Mouse (Mus musculus): ENCODE measurements around the gene Srarp.

Srarp gene

GRCm38 (mm10) chr4:141456193-141456938 lies 20.5 kb upstream of the Srarp start:
- no peak for DNase-seq (ENCODE audit: low read depth)

DNA sequence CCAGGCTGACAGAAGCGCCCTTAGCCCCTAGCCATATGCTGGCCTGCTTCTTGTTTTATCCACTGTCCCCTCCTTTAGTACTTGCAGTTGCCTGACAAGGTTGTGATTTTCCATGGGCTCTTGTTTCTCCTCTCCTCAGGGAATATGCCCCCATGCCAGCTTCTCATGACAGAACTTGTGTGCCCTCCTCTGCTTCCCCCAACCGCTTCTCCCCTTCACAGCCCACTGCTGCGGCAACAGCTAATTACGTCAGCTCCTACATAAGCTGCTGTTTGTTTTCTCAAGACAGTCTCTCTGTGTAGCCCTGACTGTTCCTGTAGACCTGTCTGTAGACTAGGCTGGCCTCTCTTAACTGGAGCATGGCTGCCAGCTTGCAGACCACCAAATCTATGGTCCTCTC lies 19.6 kb upstream of the Srarp start:
- DNase-seq (ENCODE audit: low read depth), result no peak

DNA sequence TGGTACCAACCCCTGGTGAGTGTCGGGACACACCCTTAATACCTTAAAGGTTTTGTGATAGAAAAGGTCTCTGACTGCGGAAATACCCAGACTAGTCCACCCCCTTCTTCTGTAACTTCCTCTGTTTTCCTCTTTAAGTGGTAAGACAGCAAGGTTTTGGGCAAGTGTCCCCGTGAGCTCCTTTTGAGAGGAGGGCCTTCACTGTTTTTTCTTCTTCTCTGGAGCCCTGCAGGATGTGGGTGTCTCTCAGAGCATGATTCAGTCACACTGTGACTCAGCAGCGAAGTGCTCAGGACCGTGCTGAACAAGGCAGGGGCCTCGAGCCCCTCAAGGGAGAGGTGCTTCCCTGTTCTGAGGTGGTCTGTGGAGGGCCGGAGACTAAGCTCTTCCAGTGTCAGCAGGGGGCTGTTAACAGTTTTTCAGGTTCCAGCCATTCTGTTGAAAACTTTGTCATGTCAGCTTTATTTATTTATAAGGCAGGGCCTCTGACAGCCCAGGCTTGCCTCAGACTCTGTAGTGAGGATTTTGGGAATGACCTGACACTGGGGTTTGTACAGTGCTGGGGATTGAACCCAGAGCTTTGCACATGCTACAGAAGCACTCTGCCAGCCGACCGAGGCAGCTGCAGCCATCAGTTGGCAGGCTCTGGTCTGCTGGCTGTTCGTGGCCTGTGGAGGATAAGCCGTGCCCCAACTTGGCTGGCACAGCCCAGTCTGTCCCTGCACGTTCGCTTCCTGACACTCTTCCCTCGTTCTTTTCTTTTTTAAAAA lies 18.9 kb upstream of the Srarp start:
- peak; percentile 42 for DNase-seq (ENCODE audit: low read depth)

- DNase-seq (ENCODE audit: low read depth), result no peak
These were observed 16.1 kb upstream of the Srarp start for GRCm38 (mm10) chr4:141451916-141452450.

GRCm38 (mm10) chr4:141451251-141451650 lies 15.3 kb upstream of the Srarp start:
- no peak for DNase-seq (ENCODE audit: low read depth)

- no peak for DNase-seq (ENCODE audit: low read depth)
These were observed 10.3 kb upstream of the Srarp start for GRCm38 (mm10) chr4:141446211-141446610.

DNA sequence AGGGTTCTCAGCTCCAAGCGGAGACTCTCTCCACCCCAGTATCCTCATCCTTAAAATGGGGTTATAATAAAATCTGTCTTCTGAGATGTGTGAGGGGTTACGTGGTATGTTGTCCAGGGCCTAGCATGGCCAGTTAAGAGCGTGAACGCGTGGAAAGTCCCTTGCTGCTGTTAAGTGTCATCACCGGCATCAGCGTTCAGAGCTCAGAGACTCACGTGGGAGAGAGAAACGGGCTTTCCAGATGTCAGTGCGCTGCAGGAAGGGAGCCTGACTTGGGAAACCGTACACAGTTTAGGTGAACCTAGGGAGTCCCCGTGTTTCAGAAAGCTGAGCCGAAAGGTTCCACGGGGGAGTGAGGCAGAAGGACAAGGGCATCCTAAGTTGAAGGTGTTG lies 9.4 kb upstream of the Srarp start:
- no peak for DNase-seq (ENCODE audit: low read depth)

GRCm38 (mm10) chr4:141444451-141445327 lies 8.8 kb upstream of the Srarp start, which contains the start of gene Zbtb17:
TSS of gene Zbtb17 (plus strand) at chr4:141444654.
- DNase-seq (ENCODE audit: low read depth), result peak; percentile 93

- no peak for DNase-seq (ENCODE audit: low read depth)
These were observed 7.9 kb upstream of the Srarp start for GRCm38 (mm10) chr4:141443641-141444429.

DNA sequence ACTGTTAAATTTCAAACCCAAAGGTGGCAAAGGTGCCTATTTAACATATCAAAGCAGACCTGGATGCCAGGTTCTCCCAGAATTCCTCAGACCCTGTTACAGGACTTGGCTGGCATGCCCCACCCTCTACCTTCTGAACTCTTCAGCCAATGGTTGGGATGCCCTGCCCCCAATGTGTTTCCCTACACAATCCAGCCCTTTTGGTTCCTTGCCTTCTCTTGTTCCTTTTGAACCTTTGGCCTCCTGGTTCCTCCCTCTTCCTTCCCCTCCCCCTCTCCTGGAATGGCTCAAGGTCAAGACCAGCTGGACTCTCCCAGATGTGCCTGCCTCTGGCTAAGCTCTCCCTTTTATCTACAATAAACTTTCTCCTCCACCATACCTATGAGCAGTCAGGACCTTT lies 5.0 kb upstream of the Srarp start:
- DNase-seq (ENCODE audit: low read depth), result no peak

- DNase-seq (ENCODE audit: low read depth), result no peak
These were observed 3.3 kb upstream of the Srarp start for GRCm38 (mm10) chr4:141439083-141439803.

GRCm38 (mm10) chr4:141433191-141433590 lies 2.7 kb downstream of the Srarp start:
- no peak for DNase-seq (ENCODE audit: low read depth)

GRCm38 (mm10) chr4:141432666-141433065 lies 3.2 kb downstream of the Srarp start:
- DNase-seq (ENCODE audit: low read depth), result no peak

DNA sequence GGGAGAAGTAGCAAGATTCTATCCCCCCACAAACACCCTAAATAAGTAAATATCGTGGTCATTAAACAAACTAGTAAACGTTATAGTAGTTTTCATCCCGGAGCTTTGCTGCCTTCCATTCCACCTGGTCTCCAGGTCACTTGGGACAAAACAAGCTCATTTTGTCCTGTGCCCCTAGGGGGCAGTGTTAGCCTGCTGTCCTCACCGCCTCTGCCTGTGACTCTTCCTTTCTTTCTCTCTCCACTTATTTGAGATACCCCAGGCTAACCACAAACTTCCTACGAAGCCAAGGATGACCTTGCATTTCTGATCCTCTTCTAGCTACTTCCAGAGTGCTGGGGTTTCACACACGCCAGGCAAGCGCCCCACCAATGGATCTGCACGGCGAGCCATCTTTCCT lies 4.9 kb downstream of the Srarp start:
- peak; percentile 84 for DNase-seq (ENCODE audit: low read depth)

- peak; percentile 82 for DNase-seq (ENCODE audit: low read depth)
These were observed 6.1 kb downstream of the Srarp start for GRCm38 (mm10) chr4:141429847-141430246.

GRCm38 (mm10) chr4:141429381-141429780 lies 6.5 kb downstream of the Srarp start:
- no peak for DNase-seq (ENCODE audit: low read depth)

GRCm38 (mm10) chr4:141427921-141428320 lies 8.0 kb downstream of the Srarp start:
- no peak for DNase-seq (ENCODE audit: low read depth)

DNA sequence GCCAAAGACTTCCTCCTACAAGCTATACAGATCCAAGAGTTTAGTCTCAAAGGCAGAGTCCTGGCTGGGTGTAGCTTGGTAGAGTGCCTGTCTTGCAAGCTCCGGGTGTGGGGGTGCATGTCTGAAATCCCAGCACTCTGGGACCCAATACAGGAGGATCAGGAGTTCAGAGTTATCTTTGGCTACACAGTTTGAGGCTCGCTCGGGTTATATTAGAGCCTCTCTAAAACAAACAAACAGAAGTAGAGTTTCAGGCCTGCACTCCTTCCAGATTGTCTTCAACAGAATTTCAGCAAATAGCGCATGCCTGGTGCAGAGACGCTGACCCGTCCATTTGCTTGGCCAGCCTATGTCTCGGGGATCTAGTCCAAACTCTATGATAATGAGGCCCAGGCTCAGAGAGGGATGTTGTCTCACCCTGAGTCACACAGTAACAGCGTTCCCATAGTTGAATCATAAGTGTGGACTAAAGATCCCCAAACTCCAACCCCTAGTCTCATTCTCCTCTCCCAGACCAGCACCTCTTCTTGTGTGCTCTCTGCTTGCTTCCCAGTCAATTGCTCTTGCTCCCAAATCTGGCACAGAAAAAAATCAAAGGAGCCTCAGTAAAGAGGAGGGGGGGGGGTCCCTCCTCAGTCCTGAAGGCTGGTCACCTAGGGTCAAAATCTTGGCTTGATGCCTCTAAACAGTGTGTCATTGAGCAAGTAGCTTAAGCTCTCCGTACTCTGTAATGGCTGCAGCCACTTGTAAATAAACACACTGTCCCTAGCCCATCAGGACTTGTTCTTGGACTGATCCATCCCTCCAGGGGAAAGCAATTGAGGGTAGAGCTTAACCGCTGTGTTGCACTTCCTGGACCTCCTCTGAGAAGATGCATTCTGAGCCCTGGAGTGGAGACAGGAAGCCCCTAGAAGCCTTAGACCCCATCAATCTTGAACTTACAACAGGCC lies 8.8 kb downstream of the Srarp start:
- DNase-seq (ENCODE audit: low read depth), result peak; percentile 79

Data from NIH3T3 (cell line).